Mouse (Mus musculus) lung, postnatal 4 days (tissue): ENCODE measurements around the gene Them7.
A peak's percentile ranks its signal among the peaks of the same experiment; 100 is the strongest.

Experiments used
- DNase-seq, 2 experiments: peaks; one replicate each; pipeline ENCODE4 v3.0.0; 2021

The Them7 gene

DNA sequence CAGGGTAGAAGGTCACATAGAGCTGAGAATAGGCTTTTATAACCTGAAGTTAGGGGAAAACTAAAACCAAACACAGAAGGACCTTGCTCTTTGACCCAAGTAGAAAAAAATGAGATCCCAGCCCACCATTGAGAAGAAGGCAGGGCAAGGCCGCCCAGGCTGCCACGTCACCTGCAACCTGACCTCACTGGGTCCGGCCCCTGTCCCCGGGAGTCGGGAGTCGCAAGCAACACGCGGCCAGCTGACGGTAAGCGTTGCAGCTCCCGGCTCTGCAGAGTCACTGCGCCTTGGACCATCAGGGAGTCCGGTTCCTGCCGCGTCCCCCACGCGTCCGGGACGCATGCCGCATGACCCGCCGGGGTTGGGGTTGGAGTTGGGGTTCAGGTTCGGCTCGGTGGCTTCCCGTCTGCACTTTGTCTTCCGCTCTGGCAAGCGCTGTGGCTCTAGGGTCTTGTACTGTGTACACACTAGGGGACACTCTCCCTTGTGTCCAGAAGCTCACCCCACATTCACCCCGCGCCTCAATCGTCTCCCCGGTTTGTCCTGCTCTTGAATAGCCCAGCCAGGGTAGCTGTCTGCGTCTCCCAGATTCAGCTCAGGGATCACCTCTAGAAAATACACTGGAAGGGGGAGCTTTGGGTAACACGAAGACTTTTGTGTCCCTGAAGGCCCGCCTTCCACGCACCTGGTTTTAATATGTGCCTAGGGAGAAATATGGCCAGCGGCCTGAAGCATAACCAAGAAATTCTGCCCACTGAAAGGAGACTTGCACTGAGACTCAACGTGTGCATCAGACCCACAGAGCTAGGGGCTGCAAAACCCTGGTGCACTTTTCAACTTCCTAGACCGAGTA lies at the start of gene Them7:
Them7 (plus strand) TSS at position 187 of the 853 bp plus-strand sequence.
- peak; percentile 4 to 25 for DNase-seq

- no peak for DNase-seq
These were observed 45.2 kb upstream of the Them7 start for GRCm38 (mm10) chr2:105178871-105179270.

DNA sequence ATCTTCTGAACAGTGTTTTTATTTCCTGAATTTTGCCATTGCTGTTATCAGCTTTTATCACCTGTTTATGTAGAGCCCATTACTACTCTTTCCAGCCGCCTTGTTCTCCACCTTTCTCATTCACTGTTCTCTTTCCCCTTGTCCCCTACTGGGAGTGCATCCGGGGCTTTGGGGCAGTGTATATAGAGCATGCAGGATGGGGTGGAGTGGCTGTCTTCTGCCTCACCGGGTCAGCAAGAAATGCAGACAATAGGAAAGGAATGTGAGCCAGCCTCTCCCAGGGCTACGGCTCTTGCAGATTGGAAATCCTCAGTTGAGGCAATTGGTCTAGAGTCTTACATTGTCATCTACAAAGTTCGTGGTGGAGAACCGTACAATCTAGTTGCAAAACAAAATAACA lies 41.6 kb upstream of the Them7 start:
- DNase-seq: no peak

DNA sequence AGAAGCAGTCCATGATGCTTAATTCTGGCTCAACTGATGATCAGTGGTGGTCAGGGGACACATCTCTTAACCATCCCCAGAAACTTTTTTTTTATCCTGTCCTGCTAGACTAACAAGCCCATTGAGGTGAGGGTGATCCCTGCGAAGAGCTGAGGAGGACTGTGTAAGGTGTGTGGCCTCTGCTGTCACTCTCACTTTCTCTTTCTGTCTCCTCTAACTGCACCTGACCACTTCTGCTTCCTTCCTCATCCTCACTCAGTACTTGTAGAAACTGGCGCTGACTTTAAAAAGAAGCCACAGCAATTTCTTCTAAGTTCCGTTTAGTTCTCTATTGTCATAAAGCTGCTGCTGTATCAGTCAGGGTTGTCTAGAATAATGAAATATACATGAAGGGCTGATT lies 39.0 kb upstream of the Them7 start:
- DNase-seq: no peak

- DNase-seq: no peak
These were observed 38.2 kb upstream of the Them7 start for GRCm38 (mm10) chr2:105185768-105186529.

GRCm38 (mm10) chr2:105186591-105186990 lies 37.5 kb upstream of the Them7 start:
- no peak for DNase-seq

DNA sequence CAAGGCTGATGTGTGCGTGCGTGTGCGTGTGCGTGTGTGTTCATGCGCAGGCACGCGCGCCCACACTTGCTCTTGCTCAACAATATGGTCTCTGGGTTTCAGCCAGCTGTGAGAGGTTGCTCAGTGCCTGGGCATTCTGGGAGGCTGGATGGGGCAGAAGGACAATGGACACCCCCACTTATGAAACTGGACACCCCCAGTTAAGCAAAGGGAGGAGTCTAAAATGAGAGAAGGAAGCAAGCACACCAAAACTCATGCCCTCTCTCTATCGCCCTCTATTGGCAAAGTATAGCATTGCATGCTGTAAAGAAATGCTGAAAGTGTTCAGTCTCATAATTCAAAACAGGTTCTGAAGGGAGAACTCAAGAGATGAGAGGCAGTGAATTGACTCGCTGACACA lies 35.9 kb upstream of the Them7 start:
- no peak for DNase-seq

GRCm38 (mm10) chr2:105189352-105189751 lies 34.8 kb upstream of the Them7 start:
- no peak for DNase-seq

DNA sequence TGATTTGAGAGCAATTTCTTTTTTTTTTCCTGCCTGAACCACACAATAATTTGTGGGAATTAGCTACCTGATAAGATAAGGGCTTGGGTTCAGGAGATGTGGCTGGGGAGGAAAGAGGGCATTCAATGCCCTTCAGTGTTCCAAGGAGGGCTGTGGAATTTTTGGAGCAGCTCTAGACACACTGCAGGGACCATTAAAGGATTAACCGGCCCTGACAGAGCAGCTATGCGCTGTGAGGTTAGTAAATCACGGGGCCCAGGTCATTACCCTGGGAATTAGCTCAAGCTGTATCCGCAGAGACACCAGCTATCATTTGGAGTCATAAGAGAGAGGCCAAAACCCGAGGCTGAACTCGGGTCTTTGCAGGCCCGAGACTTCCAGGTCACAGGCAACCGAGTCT lies 24.0 kb upstream of the Them7 start:
- no peak for DNase-seq

DNA sequence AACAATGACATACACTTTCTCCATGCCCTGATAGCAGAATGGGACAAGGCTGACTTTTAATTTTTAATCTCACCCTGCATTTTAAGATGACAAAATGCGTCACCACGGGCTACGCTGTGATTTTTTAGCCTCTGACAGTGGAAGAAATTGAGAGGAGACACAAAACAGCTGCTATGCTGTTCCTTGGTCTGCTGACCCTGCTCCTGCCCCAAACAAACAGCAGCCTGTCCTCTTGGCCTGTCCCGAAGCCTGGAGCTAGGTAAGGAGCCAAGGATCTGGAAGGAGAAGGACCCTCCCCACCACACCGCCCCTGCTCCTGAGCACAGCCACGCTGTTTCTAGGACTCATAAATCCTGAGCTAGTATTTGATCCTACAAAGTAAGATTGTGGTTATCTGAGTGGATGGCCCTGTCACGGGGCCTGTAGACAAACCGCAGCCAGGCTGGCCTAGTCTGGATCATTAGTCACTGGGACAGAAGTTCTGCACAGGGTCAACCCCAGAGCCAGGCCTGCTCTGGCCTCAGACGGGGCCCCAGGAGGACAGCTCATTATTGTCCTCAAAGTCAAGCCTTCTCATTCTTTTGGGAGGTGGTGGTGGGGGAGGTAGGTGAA lies 17.5 kb upstream of the Them7 start:
- peak in 1 of 2 experiments; percentile 24 for DNase-seq

DNA sequence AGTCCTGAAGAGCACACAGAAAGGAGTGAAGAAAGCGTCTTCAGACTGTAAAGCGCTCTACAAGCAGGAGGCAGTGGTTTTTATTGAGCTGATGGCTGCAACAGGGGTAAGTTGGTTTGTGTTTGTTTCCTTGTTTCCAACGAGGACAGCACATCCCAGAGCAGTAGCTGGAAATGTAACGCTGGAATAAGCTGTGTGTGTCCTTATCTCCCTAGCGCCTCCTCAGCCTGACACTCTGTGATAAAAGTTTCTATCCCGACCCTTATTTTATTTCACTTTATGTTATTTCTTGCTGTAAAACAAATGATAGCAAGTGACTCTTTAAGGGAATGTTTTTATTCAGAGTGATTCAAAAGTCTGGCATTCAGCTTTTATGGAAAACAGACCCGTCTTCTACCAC lies 11.3 kb upstream of the Them7 start:
- no peak for DNase-seq

GRCm38 (mm10) chr2:105215914-105216313 lies 8.2 kb upstream of the Them7 start:
- no peak for DNase-seq

- DNase-seq: no peak
These were observed 4.9 kb upstream of the Them7 start for GRCm38 (mm10) chr2:105219229-105219628.

DNA sequence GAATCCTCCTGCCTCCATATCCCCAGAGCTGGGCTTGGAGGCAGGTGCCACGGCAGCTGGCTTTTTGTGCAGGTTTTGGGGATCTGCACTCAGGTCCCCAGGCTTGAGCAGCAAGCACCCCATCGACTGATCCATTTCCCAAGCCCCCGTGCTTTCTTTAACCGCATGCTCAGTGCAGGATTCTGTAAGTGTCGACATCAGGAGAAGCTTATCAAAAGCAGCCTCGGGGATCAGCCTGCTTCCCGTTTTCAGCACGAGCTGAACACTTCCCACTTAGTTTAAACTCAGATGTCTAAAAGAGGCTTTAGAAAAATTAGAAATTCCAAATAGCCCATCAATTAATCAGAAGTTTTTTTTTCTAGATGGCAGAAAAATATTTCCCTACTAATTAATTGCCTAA lies 4.5 kb upstream of the Them7 start:
- no peak for DNase-seq

DNA sequence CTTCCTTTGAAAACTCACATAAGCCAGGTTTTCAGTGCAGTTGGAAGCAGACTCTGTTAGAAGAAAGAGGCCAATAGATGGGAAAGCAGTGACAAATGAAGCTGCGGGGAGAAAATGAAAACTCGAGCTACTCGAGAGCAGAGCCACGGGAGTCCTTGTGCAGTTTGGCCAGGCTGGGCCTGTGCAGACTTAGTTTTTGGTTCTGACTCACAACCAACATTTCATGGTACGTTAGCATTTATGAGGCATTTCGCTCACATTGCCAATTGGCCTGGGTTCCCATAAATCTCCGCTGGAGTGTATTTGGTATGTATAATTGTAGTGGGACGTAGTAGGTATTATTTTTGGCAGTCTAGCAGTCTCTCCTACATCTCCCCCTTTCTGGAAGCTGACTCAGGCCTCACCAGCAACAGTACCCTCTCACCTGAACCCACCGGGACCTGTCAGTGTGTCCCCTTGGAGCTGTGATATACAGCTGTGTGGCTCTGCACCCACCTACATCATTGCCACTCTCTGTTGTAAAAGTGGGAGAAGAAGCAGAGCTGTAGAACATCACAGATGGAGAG lies 3.3 kb upstream of the Them7 start:
- no peak for DNase-seq

GRCm38 (mm10) chr2:105223606-105224005 lies 514 bp upstream of the Them7 start:
- DNase-seq: no peak

DNA sequence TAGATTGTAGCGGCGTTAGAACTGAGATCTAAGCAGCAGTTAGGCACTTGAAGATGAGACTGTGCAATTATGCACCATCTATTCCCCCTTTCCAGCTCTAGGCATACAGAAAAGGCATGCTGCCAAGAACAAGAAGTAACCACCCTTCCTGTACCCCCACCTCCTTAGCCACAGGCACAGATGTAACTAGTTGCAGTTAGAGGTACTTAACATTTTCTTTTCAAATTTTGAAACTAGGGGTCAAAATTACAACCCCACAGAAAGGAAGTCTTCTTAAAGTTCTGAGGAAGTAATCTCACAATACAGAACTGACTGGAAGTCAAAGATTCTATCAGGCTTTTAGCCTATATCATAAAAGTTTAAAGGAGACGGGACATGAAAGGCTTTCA lies 861 bp downstream of the Them7 start:
- no peak for DNase-seq

GRCm38 (mm10) chr2:105226297-105226958 lies 2.3 kb downstream of the Them7 start:
- DNase-seq: no peak

- no peak for DNase-seq
These were observed 4.3 kb downstream of the Them7 start for GRCm38 (mm10) chr2:105228416-105228815.

GRCm38 (mm10) chr2:105230333-105230732 lies 6.2 kb downstream of the Them7 start:
- peak in 1 of 2 experiments; percentile 63 for DNase-seq

DNA sequence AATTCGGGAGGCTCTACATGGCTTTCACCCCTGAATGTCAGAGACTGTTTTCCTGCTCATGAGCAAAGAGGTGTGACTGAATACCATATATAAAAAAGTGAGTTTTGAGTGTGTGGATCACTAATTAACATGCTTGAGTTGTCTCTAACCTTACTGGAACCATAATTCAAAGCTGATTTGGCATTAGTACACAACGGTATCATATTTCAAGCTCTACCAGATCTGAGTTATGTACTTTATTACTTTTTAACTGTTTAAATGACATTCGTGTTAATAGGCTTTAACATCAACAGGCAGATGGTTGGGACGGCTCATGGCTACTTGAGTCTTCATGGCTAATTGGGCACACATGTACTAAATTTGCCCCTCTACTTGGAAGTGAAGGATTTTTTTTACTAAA lies 8.3 kb downstream of the Them7 start:
- DNase-seq: no peak

DNA sequence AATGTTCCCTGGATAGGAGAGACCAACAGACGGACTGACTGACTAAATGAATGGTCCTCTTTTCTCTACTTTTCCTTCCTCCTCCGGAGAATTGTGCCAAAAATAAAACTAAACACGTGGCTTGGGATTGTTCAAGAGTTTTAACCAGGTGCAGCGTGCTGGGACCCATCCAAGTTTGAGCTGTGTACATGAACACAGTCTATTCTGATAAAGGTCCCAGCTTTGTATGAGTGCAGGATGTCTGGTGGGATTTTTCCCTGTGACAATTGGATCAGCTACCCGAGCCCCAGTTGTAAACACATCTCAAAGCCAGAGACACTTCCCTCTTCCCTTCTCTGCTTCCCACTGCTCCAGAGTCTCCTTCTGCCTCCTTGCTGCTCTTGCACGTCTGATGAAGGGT lies 10.2 kb downstream of the Them7 start:
- DNase-seq: no peak
